Mouse (Mus musculus) stomach, embryonic 16.5 days (tissue): ENCODE results near the gene 6030408B16Rik. TPM values are rescaled to one million over a fixed set of nuclear protein-coding genes. Genes with fewer than 3 reads are reported as not detected.
A peak's percentile ranks its signal among the peaks of the same experiment; 100 is the strongest.

Experiments
- ATAC-seq: fragments of 200-750 bp; cut with Nextera tagmentation; 2 replicates; pipeline ENCODE4 v1.8.0; 2017; ENCODE audit warnings: moderate number of reproducible peaks, moderate TSS enrichment; ENCODE audit not compliant: insufficient read depth, low FRiP score
- H3K27ac ChIP-seq: fragments of 300-500 bp; sonication (generic); 2 replicates; pipeline ENCODE4 v1.5.1; 2014; ENCODE audit warnings: low read length
- H3K27me3 ChIP-seq: fragments of 300-500 bp; sonication (generic); 2 replicates; pipeline ENCODE4 v1.6.1; 2014; ENCODE audit warnings: low read length, control low read depth, mixed read lengths; ENCODE audit not compliant: control insufficient read depth, insufficient read depth
- H3K36me3 ChIP-seq: fragments of 300-500 bp; sonication (generic); 2 replicates; pipeline ENCODE4 v1.6.1; 2014; ENCODE audit warnings: low read length; ENCODE audit not compliant: control insufficient read depth, insufficient read depth
- H3K4me1 ChIP-seq: fragments of 300-500 bp; sonication (generic); 2 replicates; pipeline ENCODE4 v1.6.1; 2014; ENCODE audit warnings: low read length, control low read depth, mixed read lengths; ENCODE audit not compliant: control insufficient read depth, insufficient read depth
- H3K4me2 ChIP-seq: fragments of 300-500 bp; sonication (generic); 2 replicates; pipeline ENCODE4 v1.6.1; 2014; ENCODE audit warnings: low read depth, low read length, mixed read lengths
- H3K4me3 ChIP-seq: fragments of 300-500 bp; sonication (generic); replicated peaks from 2 replicates; pipeline ENCODE4 v1.5.1; 2014; ENCODE audit warnings: mild to moderate bottlenecking, low read length
- H3K9ac ChIP-seq: fragments of 300-500 bp; sonication (generic); 2 replicates; pipeline ENCODE4 v1.6.1; 2014; ENCODE audit warnings: low read length
- H3K9me3 ChIP-seq: fragments of 300-500 bp; sonication (generic); replicated peaks from 2 replicates; pipeline ENCODE4 v1.6.1; 2016; ENCODE audit warnings: low read length, control low read depth; ENCODE audit not compliant: control insufficient read depth
- WGBS: fragments of 180-500 bp; shearing (Covaris S2); extraction: QIAGEN DNeasy Blood & Tissue Kit; methylation state at CpG from one replicate; pipeline ENCODE4 v1.1.7; 2014; 5-methylcytosine and 5-hydroxymethylcytosine counted together
- polyA plus RNA-seq: library from polyadenylated mRNA; unstranded; fragments of >200 nt; fragmentation: Nextera tagmentation; extraction: Ambion mirVana; gene quantifications from 2 replicates; pipeline ENCODE4 v1.2.1, GENCODE M21; 2015

Gene 6030408B16Rik
- polyA plus RNA-seq, 1 experiment from 2014 or later = 9.4 TPM

DNA sequence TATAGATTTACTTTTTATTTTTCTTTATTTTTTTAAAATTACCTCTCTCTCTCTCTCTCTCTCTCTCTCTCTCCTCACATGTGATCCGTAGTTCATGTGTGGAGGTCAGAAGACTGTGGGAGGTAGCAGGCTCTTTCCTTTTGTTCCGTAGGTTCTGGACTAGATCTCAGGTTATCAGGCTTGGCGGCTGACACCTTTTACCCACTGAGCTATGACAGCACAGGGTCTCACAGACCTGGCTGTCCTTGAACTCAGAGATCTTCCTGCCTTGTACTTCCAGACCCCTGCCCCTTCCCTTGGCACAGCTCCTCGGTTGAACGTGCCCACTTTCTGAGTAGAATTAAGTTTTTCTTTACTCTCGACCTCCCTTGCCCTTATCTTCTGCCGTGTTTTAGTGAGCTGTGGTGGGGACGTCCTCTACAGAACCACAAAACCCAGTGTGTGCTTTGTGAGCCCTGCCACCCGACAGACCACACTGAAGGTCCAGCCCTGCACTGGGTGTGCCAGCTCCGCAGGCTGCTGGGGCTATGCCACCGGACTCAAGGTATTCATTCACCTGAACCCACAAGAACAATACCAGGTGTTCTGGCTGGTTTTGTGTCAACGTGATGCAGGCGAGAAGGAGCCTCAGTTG, 23.4 kb downstream of the 6030408B16Rik start:
- peak overlapping the region; percentile 58 for H3K4me2 ChIP-seq
- 51% methylated on average over 13 of the region's 13 CpGs for WGBS
- H3K9me3 ChIP-seq = no peaks in the 10 kb centered on the region
- peaks cover 20% of the 10 kb centered on the region; the same call in 1 of the 2 replicates for H3K4me1 ChIP-seq
- H3K27me3 ChIP-seq = no peaks in the 10 kb centered on the region
- no peak for ATAC-seq
- H3K27ac ChIP-seq = no peak overlapping the region
- no peaks in the 10 kb centered on the region for H3K36me3 ChIP-seq
- H3K4me3 ChIP-seq = peak overlapping the region; percentile 45
- peak overlapping the region; percentile 56; the same call in 1 of the 2 replicates for H3K9ac ChIP-seq

DNA sequence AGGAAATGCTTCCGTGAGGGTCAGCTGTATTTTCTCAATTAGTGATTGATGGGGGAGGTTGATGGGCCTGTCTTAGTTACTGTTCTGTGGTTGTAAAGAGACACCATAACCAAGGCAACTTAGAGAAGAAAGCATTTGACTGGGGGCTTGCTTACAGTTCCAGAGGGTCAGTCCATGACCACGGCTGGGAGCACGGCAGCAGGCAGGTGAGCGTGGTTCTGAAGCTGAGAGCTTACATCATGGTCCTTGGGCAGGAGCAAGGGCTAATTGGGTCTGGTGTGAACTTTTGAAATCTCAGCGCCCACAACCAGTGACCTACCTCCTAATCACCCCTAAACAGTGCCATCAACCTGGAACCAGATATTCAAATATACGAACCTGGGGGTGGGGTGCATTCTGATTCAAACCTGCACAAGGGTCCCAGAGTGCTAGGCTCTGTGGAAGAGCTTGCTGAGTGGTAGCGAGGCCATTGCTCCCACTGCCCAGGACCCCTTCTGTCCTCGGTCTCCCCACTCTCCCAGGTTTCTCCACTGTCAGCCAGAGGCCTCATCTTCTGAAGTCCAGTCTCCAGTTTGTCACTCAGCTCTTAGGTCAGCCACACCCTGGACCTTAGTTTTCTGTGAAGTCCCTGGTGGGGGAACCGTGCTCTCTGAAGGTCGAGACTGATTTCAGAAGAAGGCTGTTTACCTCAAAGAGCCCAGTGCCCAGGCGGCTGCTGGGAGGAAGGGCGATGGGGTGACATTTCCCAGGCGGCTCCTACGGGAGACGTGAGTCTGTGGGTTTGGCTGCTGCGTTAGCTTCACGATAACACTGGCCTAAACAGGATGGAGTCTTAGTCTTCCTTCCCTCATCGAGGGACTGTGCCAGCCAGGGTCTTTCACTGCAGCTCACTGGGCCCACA, 24.2 kb downstream of the 6030408B16Rik start:
- WGBS = 61% methylated on average over 18 of the region's 18 CpGs
- no peak overlapping the region for H3K4me3 ChIP-seq
- H3K4me2 ChIP-seq = no peak overlapping the region
- H3K4me1 ChIP-seq = peaks cover 25% of the 10 kb centered on the region; the same call in 1 of the 2 replicates
- no peak overlapping the region for H3K9ac ChIP-seq
- H3K36me3 ChIP-seq = no peaks in the 10 kb centered on the region
- peak overlapping the region; percentile 5; the same call in 1 of the 2 replicates for H3K27ac ChIP-seq
- no peak for ATAC-seq
- no peaks in the 10 kb centered on the region for H3K9me3 ChIP-seq
- no peaks in the 10 kb centered on the region for H3K27me3 ChIP-seq

DNA sequence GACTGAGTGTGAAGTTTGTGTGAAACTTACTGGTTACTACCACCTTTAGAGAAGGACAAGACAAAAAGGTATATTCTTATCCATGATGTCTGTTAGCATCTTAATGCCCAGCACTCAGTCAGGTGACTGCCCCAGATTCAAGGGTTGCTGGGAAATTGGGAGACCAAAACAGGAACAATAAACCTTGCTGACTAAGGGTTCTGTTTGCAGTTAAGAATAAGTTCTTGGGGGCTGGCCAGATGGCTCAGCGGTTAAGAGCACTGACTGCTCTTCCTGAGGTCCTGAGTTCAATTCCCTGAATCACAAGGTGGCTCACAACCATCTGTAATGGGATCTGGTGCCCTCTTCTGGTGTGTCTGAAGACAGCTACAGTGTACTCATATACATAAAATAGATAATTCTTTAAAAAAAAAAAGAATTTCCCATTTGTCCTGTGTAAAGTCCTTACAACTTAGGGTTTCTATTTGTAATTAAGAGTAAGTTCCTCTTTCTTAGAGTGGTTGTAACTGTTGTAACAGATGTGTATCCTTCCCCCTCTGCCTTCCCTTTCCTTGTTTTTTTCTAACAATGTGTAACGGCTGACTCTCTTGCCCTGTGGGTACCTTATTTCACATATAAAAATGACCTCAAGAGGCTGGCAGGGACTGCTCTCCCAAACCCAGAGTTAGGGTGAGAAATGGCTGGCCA, 24.9 kb downstream of the 6030408B16Rik start:
- no peaks in the 10 kb centered on the region for H3K36me3 ChIP-seq
- H3K9ac ChIP-seq = no peak overlapping the region
- H3K4me2 ChIP-seq = no peak overlapping the region
- 0 out of 2 replicates have a peak overlapping the region, but pooled peaks have one; percentile 5 for H3K27ac ChIP-seq
- peaks cover 25% of the 10 kb centered on the region; the same call in 1 of the 2 replicates for H3K4me1 ChIP-seq
- WGBS = 79% methylated on average over 2 of the region's 2 CpGs
- H3K9me3 ChIP-seq = no peaks in the 10 kb centered on the region
- H3K4me3 ChIP-seq = no peak overlapping the region
- H3K27me3 ChIP-seq = no peaks in the 10 kb centered on the region
- no peak for ATAC-seq

DNA sequence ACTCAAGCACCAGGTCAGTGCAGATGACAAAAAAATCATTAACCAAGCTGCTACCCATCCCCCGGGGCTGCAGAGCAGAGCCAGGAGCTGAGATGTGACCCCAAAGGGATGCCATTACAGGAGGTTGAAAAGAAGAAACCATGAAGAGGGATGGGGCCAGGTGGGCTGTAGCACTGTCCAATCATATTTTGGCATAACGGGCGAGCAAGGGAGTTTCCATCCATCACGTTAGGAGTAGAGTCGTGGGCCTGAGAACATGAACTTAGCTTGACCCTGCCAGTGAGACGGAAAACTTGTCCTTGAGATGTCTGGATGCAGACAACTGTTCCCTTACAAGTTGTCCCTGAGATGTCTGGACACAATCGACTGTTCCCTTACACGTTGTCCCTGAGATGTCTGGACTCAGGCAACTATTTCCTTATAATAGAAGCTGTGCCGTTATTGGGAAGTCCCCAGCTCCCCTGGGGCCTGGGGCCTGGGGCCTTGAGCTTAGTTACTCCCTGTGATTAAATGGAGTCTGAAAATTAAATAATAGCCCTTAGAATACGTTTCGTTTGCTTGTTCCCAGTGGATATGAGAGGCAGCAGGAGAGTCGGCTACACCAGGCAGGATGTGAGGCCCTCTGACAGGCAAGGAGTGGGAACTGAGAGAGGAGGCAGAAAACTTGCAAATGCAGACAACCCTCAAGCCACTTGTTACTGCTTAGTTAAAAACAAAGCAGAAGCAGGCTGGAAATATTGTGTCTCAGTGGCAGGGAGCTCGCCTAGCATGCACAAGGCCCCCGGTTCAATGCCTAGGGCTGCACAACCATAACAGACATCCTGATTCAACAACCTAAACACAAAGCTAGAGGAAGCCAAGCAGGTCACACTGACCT, 26.1 kb downstream of the 6030408B16Rik start:
- H3K36me3 ChIP-seq = no peaks in the 10 kb centered on the region
- peak overlapping the region; percentile 4; the same call in 1 of the 2 replicates for H3K27ac ChIP-seq
- H3K9me3 ChIP-seq = no peaks in the 10 kb centered on the region
- H3K4me1 ChIP-seq = peaks cover 25% of the 10 kb centered on the region; the same call in 1 of the 2 replicates
- no peak for ATAC-seq
- no peak overlapping the region for H3K4me2 ChIP-seq
- no peak overlapping the region for H3K4me3 ChIP-seq
- H3K9ac ChIP-seq = no peak overlapping the region
- H3K27me3 ChIP-seq = no peaks in the 10 kb centered on the region
- WGBS = 38% methylated on average over 14 of the region's 14 CpGs

DNA sequence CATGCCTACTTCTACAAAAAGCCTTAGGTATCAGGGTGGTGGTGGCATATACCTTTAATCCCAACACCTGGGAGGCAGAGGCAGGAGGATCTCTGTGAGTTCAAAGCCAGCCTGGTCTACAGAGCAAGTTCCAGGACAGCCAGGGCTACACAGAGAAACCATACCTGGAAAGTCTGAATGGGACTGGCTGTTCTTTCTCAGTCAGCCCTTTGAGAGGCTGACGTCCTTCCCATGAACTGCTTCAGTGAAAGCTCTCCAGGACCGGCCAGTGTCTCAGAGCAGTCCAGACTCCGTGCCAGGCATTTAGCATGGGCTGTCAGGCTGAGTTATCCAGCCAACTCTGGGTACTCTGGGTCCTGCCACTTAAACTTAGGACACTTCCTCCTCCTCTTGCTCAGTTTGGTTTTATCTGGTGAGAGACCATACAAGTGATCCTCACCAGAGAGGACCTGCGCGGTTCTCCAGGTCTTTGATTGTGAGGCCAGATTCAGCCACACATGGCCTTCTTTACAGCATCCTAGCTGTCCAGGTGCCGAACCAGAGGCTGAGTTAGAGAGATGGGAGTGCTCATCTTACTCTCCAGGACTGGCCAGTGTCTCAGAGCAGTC, 27.1 kb downstream of the 6030408B16Rik start:
- H3K27ac ChIP-seq = peak overlapping the region; percentile 38; the same call in 1 of the 2 replicates
- no peak for ATAC-seq

DNA sequence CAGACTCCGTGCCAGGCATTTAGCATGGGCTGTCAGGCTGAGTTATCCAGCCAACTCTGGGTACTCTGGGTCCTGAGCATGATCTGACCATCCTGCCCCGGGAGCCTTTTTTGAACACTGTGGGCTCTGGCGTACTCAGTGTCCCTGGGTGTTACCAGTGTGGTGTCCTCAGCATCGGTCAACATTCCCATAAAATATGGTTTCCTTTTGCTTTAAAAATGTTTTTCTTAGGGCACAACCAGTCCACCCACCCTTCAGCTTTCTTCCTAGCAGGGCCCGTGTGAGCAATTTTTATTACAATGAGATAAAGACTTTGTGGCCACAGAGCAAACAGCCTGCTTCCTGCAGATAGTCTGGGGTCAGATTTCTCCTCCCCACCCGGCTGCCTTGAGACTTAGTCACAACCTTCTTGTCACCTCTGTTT, 27.6 kb downstream of the 6030408B16Rik start:
- no peak overlapping the region for H3K4me3 ChIP-seq
- H3K27ac ChIP-seq = peak overlapping the region; percentile 38; the same call in 1 of the 2 replicates
- no peaks in the 10 kb centered on the region for H3K36me3 ChIP-seq
- no peak overlapping the region for H3K4me2 ChIP-seq
- H3K9me3 ChIP-seq = no peaks in the 10 kb centered on the region
- 0 out of 2 replicates have a peak overlapping the region, but pooled peaks have one; percentile 10 for H3K9ac ChIP-seq
- whole genome bisulfite sequencing = 37% methylated on average over 6 of the region's 6 CpGs
- H3K27me3 ChIP-seq = no peaks in the 10 kb centered on the region
- peaks cover 22% of the 10 kb centered on the region; the same call in 1 of the 2 replicates for H3K4me1 ChIP-seq
- peak; percentile 42 for ATAC-seq

More for the DNA sequence above, 27.1 kb downstream of the 6030408B16Rik start:
- Histone ChIP-seq H3K27me3 (no peaks in the 10 kb centered on the region), H3K4me1 (peaks cover 25% of the 10 kb centered on the region; the same call in 1 of the 2 replicates), H3K4me3 (no peak overlapping the region), H3K9ac (no peak overlapping the region), H3K4me2 (no peak overlapping the region), H3K9me3 (no peaks in the 10 kb centered on the region), H3K36me3 (no peaks in the 10 kb centered on the region)
- WGBS = 79% methylated on average over 6 of the region's 6 CpGs

DNA sequence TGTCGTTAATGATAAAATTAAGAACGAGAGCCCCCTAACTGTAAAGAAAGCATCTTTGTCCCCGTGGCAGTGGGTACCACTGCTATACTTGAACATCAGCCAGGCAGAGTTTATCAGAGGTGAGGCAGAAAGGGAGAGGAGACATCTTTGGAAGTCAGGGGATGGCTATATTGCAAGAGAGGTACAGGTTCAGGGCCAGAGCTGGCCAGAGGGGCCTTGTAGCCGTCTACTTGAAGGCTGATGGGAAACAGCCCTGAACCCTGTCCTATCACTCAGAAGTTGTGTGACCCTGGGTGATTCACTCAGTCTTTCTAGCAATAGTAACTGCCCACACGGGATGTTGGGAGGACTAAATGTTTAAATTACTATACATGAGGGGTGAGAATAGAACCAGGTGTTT, 28.1 kb downstream of the 6030408B16Rik start:
- H3K9me3 ChIP-seq = no peaks in the 10 kb centered on the region
- H3K36me3 ChIP-seq = no peaks in the 10 kb centered on the region
- H3K4me1 ChIP-seq = peaks cover 22% of the 10 kb centered on the region; the same call in 1 of the 2 replicates
- 27% methylated on average over 5 of the region's 5 CpGs for WGBS
- no peak overlapping the region for H3K4me3 ChIP-seq
- H3K27ac ChIP-seq = peak overlapping the region; percentile 70
- 0 out of 2 replicates have a peak, but pooled peaks have one; percentile 2 for ATAC-seq
- no peak overlapping the region for H3K4me2 ChIP-seq
- H3K27me3 ChIP-seq = no peaks in the 10 kb centered on the region
- 0 out of 2 replicates have a peak overlapping the region, but pooled peaks have one; percentile 10 for H3K9ac ChIP-seq

DNA sequence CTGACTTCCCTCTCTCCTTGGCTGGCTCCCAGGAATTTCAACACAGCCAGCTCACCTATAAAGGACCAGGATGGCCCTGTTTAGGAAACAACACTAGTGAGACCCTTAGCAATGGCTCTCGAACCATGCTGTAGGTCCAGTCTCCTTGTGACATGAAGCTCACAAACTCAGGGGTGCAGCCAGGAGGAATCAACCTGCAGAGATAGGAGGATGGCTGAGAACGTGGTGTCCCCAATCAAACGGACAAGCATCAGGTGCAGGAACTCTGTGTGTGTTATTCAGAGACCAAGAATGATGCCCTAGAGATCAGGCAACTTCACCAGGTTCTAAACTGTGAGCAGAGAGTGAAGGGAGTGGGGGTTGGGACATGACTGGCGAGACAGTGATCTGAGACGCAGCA, 29.1 kb downstream of the 6030408B16Rik start:
- no peak for ATAC-seq
- Histone ChIP-seq H3K9ac (no peak overlapping the region), H3K4me3 (no peak overlapping the region), H3K27ac (no peak overlapping the region), H3K4me1 (peaks cover 22% of the 10 kb centered on the region; the same call in 1 of the 2 replicates), H3K36me3 (no peaks in the 10 kb centered on the region), H3K27me3 (no peaks in the 10 kb centered on the region), H3K4me2 (no peak overlapping the region), H3K9me3 (no peaks in the 10 kb centered on the region)
- WGBS = 87% methylated on average over 5 of the region's 5 CpGs
